Mouse (Mus musculus) cerebellum, adult 11 months (tissue): ENCODE measurements around the gene Ccdc86.

Experiments used
- DNase-seq: peaks from one replicate; pipeline ENCODE4 v3.0.0; 2022

Ccdc86 gene

GRCm38 (mm10) chr19:10948416-10948815, 650 bp downstream of the Ccdc86 start:
- DNase-seq = peak; percentile 31

- DNase-seq = no peak
Observed at GRCm38 (mm10) chr19:10947219-10947618, 1.8 kb downstream of the Ccdc86 start.

GRCm38 (mm10) chr19:10946506-10946905, 2.6 kb downstream of the Ccdc86 start:
- DNase-seq = no peak

- DNase-seq = no peak
Observed at GRCm38 (mm10) chr19:10943955-10944354, 5.1 kb downstream of the Ccdc86 start.

- DNase-seq = no peak
Observed at GRCm38 (mm10) chr19:10940801-10941457, 8.1 kb downstream of the Ccdc86 start.

- DNase-seq = peak; percentile 81
Observed at GRCm38 (mm10) chr19:10940097-10940800, 8.8 kb downstream of the Ccdc86 start.

GRCm38 (mm10) chr19:10938771-10939170, 10.3 kb downstream of the Ccdc86 start:
- DNase-seq = no peak

- no peak for DNase-seq
Observed at GRCm38 (mm10) chr19:10937110-10937563, 11.9 kb downstream of the Ccdc86 start, which contains the start of gene Ptgdr2. Gene Ptgdr2, plus strand, starts transcription at chr19:10937160.

GRCm38 (mm10) chr19:10936077-10936476, 13.0 kb downstream of the Ccdc86 start:
- DNase-seq = no peak

GRCm38 (mm10) chr19:10935029-10935428, 14.0 kb downstream of the Ccdc86 start:
- DNase-seq = no peak

GRCm38 (mm10) chr19:10930641-10931040, 18.4 kb downstream of the Ccdc86 start:
- DNase-seq = no peak

GRCm38 (mm10) chr19:10926666-10927065, 22.4 kb downstream of the Ccdc86 start:
- DNase-seq = no peak

- DNase-seq = no peak
Observed at GRCm38 (mm10) chr19:10926123-10926621, 22.9 kb downstream of the Ccdc86 start.

GRCm38 (mm10) chr19:10924220-10924619, 24.8 kb downstream of the Ccdc86 start:
- no peak for DNase-seq

- DNase-seq = no peak
Observed at GRCm38 (mm10) chr19:10921058-10921457, 28.0 kb downstream of the Ccdc86 start.

GRCm38 (mm10) chr19:10920532-10920931, 28.5 kb downstream of the Ccdc86 start, which contains the start of gene Zp1:
Gene Zp1, minus strand, starts transcription at chr19:10920632.
- no peak for DNase-seq

GRCm38 (mm10) chr19:10918321-10918991, 30.6 kb downstream of the Ccdc86 start:
- no peak for DNase-seq

- no peak for DNase-seq
Observed at GRCm38 (mm10) chr19:10916506-10916905, 32.6 kb downstream of the Ccdc86 start.

- no peak for DNase-seq
Observed at GRCm38 (mm10) chr19:10914870-10915269, 34.2 kb downstream of the Ccdc86 start.

GRCm38 (mm10) chr19:10914291-10914690, 34.8 kb downstream of the Ccdc86 start:
- DNase-seq = no peak

- DNase-seq = no peak
Observed at GRCm38 (mm10) chr19:10909087-10909721, 39.9 kb downstream of the Ccdc86 start.

GRCm38 (mm10) chr19:10907891-10908290, 41.2 kb downstream of the Ccdc86 start:
- DNase-seq = no peak

- DNase-seq = no peak
Observed at GRCm38 (mm10) chr19:10905728-10906000, 43.4 kb downstream of the Ccdc86 start.
